In genomic region chr2:178117946-178118345, GRCm38 (mm10) we compare ENCODE assay signal across 7 mouse cellular contexts. TPM values are rescaled to one million over a fixed set of nuclear protein-coding genes. Genes with fewer than 3 reads are reported as not detected.
DNase-seq lines count a peak whose midpoint lies in the region; ATAC-seq and TF ChIP-seq lines count a peak whose summit lies in the region.

No protein-coding gene starts in this region.

- H3K36me3 ChIP-seq in embryonic facial prominence, embryonic 11.5 days (replicated peaks; ENCODE audit: control insufficient read depth, insufficient read depth, low read depth, low read length) = no peaks in the 10 kb centered on the region
- H3K36me3 ChIP-seq in small intestine, adult 2 months (ENCODE audit: control insufficient read depth, insufficient read depth, low read length) = no peaks in the 10 kb centered on the region

- WGBS in embryonic facial prominence, embryonic 11.5 days = 23% methylated on average over 12 of the region's 12 CpGs
- 23% methylated on average over 12 of the region's 12 CpGs for WGBS in small intestine, adult 2 months

- no peaks in the 10 kb centered on the region for H3K9me3 ChIP-seq in embryonic facial prominence, embryonic 11.5 days (replicated peaks; ENCODE audit: control insufficient read depth, low read length)

- H3K4me1 ChIP-seq in embryonic facial prominence, embryonic 11.5 days (ENCODE audit: control insufficient read depth, insufficient read depth, low read length) = peaks cover 3% of the 10 kb centered on the region; the same call in 1 of the 2 replicates
- H3K4me1 ChIP-seq in small intestine, adult 2 months (ENCODE audit: control insufficient read depth, insufficient read depth, insufficient read length, low read length) = 0 out of 2 replicates have a peak, but pooled peaks cover 2% of the 10 kb centered on the region

- ATAC-seq in embryonic facial prominence, embryonic 11.5 days (replicated peaks; ENCODE audit: insufficient number of reproducible peaks, low FRiP score, low TSS enrichment, low read depth) = no peak

- H3K9ac ChIP-seq in embryonic facial prominence, embryonic 11.5 days (replicated peaks; ENCODE audit: low read length) = no peak overlapping the region

- peak; percentile 25 for DNase-seq in ovary, postnatal 36 days (ENCODE audit: low spot score)
- no peak for DNase-seq in ovary, postnatal 10 days (ENCODE audit: low spot score)
- peak; percentile 96 for DNase-seq in brain, adult 2 months (ENCODE audit: low read depth, low spot score)
- peak; percentile 84 for DNase-seq in embryonic facial prominence, embryonic 11.5 days (ENCODE audit: low spot score)
- DNase-seq in kidney, postnatal 10 days = peak; percentile 74
- DNase-seq in lung, postnatal 25 days (ENCODE audit: low spot score) = peak; percentile 12

- H3K4me3 ChIP-seq in embryonic facial prominence, embryonic 11.5 days (ENCODE audit: low read depth, low read length) = no peak overlapping the region
- H3K4me3 ChIP-seq in small intestine, adult 2 months (ENCODE audit: low read depth, low read length) = no peak overlapping the region

- no peak overlapping the region for H3K4me2 ChIP-seq in embryonic facial prominence, embryonic 11.5 days (ENCODE audit: low read depth, low read length)

- TF ChIP-seq CTCF in small intestine, adult 2 months (IDR thresholded peaks at IDR 0.05; ENCODE audit: extremely low read depth, insufficient read length, insufficient replicate concordance, low read depth, low read length) = peak; percentile 40; the same call in 1 of the 2 replicates

- TF ChIP-seq POLR2A in small intestine, adult 2 months (IDR thresholded peaks at IDR 0.05; ENCODE audit: low read depth, low read length) = no peak

- no peak overlapping the region for H3K27ac ChIP-seq in embryonic facial prominence, embryonic 11.5 days (replicated peaks; ENCODE audit: low read depth, low read length)
- H3K27ac ChIP-seq in small intestine, adult 2 months (ENCODE audit: insufficient read depth, low read depth, low read length) = no peak overlapping the region

- H3K27me3 ChIP-seq in embryonic facial prominence, embryonic 11.5 days (ENCODE audit: control insufficient read depth, insufficient read depth, low read length) = no peaks in the 10 kb centered on the region; the same call in 1 of the 2 replicates
- 0 out of 2 replicates have a peak, but pooled peaks cover 10% of the 10 kb centered on the region for H3K27me3 ChIP-seq in small intestine, adult 2 months (ENCODE audit: control insufficient read depth, insufficient read depth, low read length)

RNA-seq across cellular contexts. Expression of gene Phactr3, which starts 0.8 kb away (rescaled TPM):
- polyA plus RNA-seq in embryonic facial prominence, embryonic 11.5 days (2014; fragmentation: Nextera tagmentation; extraction: Ambion mirVana) = 5.6 and 8.0 TPM in 2 replicates
- 0.08 and 0.10 TPM in 2 replicates for polyA plus RNA-seq in small intestine, adult 2 months (2012; rRNA removed)

RNA-seq across cellular contexts. Expression of gene Zfp931, which starts 39.7 kb away (rescaled TPM):
- 18.8 and 22.9 TPM in 2 replicates for polyA plus RNA-seq in embryonic facial prominence, embryonic 11.5 days (2014; fragmentation: Nextera tagmentation; extraction: Ambion mirVana)
- polyA plus RNA-seq in small intestine, adult 2 months (2012; rRNA removed) = 0.10 TPM in 1 of 2 replicates, not detected in the other

Comparison
In these comparisons a context has a peak if more than half of its experiments do, and no peak if none do; other contexts are left out.
1. RNA of gene Zfp931, which starts 39.7 kb away (polyA plus RNA-seq): 18.8 to 22.9 TPM in embryonic facial prominence, embryonic 11.5 days; 0.10 TPM in small intestine, adult 2 months; every median in the first group is over 10 times any median in the second.